Mouse (Mus musculus): ENCODE results near the gene Pea15a. TPM values are rescaled to one million over a fixed set of nuclear protein-coding genes. Genes with fewer than 3 reads are reported as not detected.

Gene Pea15a
- polyA plus RNA-seq, 1 experiment from 2014 or later: 545 TPM

Other genes starting within 250 kb of the Pea15a start
- 0.12 to 0.42 TPM (median 0.30 TPM) in 3 replicates for gene Vangl2, start 178.4 kb downstream of the Pea15a start, polyA plus RNA-seq (2018)
- not detected in 3 replicates for gene Nhlh1, start 149.2 kb downstream of the Pea15a start, polyA plus RNA-seq (2018)
- gene Copa, start 124.3 kb downstream of the Pea15a start, polyA plus RNA-seq (2018): 141 to 187 TPM (median 150 TPM) in 3 replicates
- 95.2 to 110 TPM (median 102 TPM) in 3 replicates for gene Ncstn, start 124.0 kb downstream of the Pea15a start, polyA plus RNA-seq (2018)
- gene Pex19, start 80.0 kb downstream of the Pea15a start, polyA plus RNA-seq (2018): 44.5 to 55.5 TPM (median 48.6 TPM) in 3 replicates
- 45.9 to 68.0 TPM (median 67.8 TPM) in 3 replicates for gene Dcaf8, start 58.7 kb downstream of the Pea15a start, polyA plus RNA-seq (2018)
- not detected in 3 replicates for gene Casq1, start 13.1 kb upstream of the Pea15a start, polyA plus RNA-seq (2018)
- gene Atp1a4, start 51.6 kb upstream of the Pea15a start, polyA plus RNA-seq (2018): not detected in 3 replicates
- gene Igsf8, start 54.8 kb upstream of the Pea15a start, polyA plus RNA-seq (2018): 26.8 to 55.6 TPM (median 36.2 TPM) in 3 replicates
- gene Atp1a2, start 91.3 kb upstream of the Pea15a start, polyA plus RNA-seq (2018): not detected in 3 replicates
- gene Kcnj9, start 122.5 kb upstream of the Pea15a start, polyA plus RNA-seq (2018): 0.06 to 0.33 TPM in 2 of 3 replicates, not detected in the other
- gene Kcnj10, start 134.4 kb upstream of the Pea15a start, polyA plus RNA-seq (2018): 0.28 to 1.9 TPM (median 0.66 TPM) in 3 replicates
- gene Pigm, start 169.7 kb upstream of the Pea15a start, polyA plus RNA-seq (2018): 5.6 to 9.2 TPM (median 7.8 TPM) in 3 replicates

Measured in macrophage (primary cell).